Mouse (Mus musculus) liver, postnatal 0 days (tissue): ENCODE results near the gene Inha.

Source experiments
- CTCF ChIP-seq: sonication (generic); IDR thresholded peaks from 2 replicates; pipeline ENCODE4 v1.5.1; 2016; ENCODE audit warnings: antibody characterized with exemption, low read depth
- EP300 ChIP-seq: IDR thresholded peaks from 2 replicates; pipeline ENCODE4 v1.6.1; 2016; ENCODE audit warnings: antibody characterized with exemption, low read depth, mild to moderate bottlenecking

DNA sequence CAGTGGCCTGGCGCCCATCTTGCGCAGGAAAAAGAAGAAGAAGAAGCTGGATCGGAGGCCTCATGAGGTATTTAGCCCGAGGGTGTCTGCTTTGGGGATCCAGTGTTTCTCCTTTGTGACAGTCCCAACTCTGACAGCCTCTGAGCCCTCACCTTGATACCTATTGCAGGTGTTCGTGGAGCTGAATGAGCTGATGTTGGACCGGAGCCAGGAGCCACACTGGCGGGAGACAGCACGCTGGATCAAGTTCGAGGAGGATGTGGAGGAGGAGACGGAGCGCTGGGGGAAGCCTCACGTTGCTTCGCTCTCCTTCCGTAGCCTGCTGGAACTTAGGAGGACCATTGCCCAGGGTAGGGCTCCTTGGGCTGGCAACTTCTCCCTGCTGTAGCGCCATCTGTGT is 43.7 kb downstream of the Inha start:
- TF ChIP-seq CTCF = no peak
- no peak for TF ChIP-seq EP300
